Comparison of ENCODE assay signal across 11 mouse cellular contexts in genomic region chr5:117818800-117819199, GRCm38 (mm10).
"Had no signal": no experiment of that assay in that cellular context is flagged by ENCODE, and none has a peak within 500 bp of the region (broad histone marks: within the 10 kb centered on the region; RNA-seq: fewer than 3 reads in every experiment).

No protein-coding gene starts in this region.

- H3K9me3 ChIP-seq: kidney, embryonic 15.5 days; limb, embryonic 13.5 days; midbrain, embryonic 12.5 days; neural tube, embryonic 13.5 days had no signal

- H3K27me3 ChIP-seq: kidney, embryonic 15.5 days; limb, embryonic 13.5 days; midbrain, embryonic 12.5 days; neural tube, embryonic 13.5 days had no signal

- H3K36me3 ChIP-seq: kidney, embryonic 15.5 days; limb, embryonic 13.5 days; midbrain, embryonic 12.5 days; neural tube, embryonic 13.5 days had no signal

- H3K4me3 ChIP-seq: kidney, embryonic 15.5 days; limb, embryonic 13.5 days; midbrain, embryonic 12.5 days; neural tube, embryonic 13.5 days had no signal

- H3K4me2 ChIP-seq: kidney, embryonic 15.5 days; limb, embryonic 13.5 days; midbrain, embryonic 12.5 days; neural tube, embryonic 13.5 days had no signal

- H3K27ac ChIP-seq: kidney, embryonic 15.5 days; limb, embryonic 13.5 days; liver, embryonic 14.5 days; midbrain, embryonic 12.5 days; neural tube, embryonic 13.5 days had no signal

- H3K9ac ChIP-seq: kidney, embryonic 15.5 days; limb, embryonic 13.5 days; liver, embryonic 14.5 days; midbrain, embryonic 12.5 days; neural tube, embryonic 13.5 days had no signal

- DNase-seq: kidney, adult 2 months; kidney, postnatal 14 days; lung, adult 18-20 months; right cerebral cortex, adult 18-20 months; right cerebral cortex, postnatal 25 days; thymus, postnatal 4 days had no signal

- H3K4me1 ChIP-seq: limb, embryonic 13.5 days; midbrain, embryonic 12.5 days had no signal
